ENCODE assay signal across 8 mouse cellular contexts in the genomic region with DNA sequence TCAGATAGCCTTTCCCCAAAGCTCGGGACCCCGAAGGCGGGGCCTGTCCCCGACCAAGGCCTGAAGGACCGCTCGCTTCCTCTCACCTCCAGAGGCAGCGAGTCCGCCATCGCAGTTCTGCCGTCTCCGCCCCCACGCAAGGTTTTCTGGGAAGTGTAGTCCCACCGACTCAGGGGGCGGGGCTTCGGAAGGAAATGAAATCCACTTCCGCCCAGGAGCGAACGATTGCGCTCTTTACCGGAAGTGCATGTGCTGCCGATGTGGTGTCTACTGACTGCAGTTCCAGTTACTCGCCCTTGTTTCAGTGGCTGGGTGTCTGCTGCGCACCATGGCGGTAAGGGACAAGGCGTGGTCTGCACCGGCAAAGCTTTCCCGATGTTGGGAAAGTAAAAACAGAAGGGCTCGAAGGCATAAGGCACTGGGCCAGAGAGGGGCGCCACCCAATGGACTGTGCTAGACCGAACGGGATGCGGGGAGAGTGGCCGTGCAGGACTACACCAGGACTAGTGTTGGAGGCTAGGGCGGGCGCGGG. TPM values are rescaled to one million over a fixed set of nuclear protein-coding genes. Genes with fewer than 3 reads are reported as not detected.
DNase-seq lines count a peak whose midpoint lies in the region; ATAC-seq and TF ChIP-seq lines count a peak whose summit lies in the region.

A gene (minus strand): TSS at position 138 of the 532 bp plus-strand sequence.
A gene (plus strand): TSS at position 214 of the 532 bp plus-strand sequence.

- TF ChIP-seq EP300 in liver, postnatal 0 days (IDR thresholded peaks at IDR 0.05; ENCODE audit: low read depth) = no peak

- peak; percentile 96 for DNase-seq in ES-E14 (ENCODE audit: low read depth, low spot score)
- DNase-seq in cerebellum, adult 11 months = peak; percentile 97
- peak; percentile 98 for DNase-seq in forebrain, embryonic 14.5 days (ENCODE audit: low spot score)
- DNase-seq in heart, postnatal 10 days = peak; percentile 98
- peak; percentile 97 for DNase-seq in layer of hippocampus, adult 11-12 months (ENCODE audit: low spot score)
- peak; percentile 98 for DNase-seq in liver, postnatal 0 days
- peak; percentile 95 for DNase-seq in telencephalon, adult 2 months (ENCODE audit: low read depth, low spot score)

- no peaks in the 10 kb centered on the region for H3K9me3 ChIP-seq in ES-E14 (ENCODE audit: control insufficient read depth, insufficient read depth, low read depth, low read length)
- no peaks in the 10 kb centered on the region for H3K9me3 ChIP-seq in forebrain, embryonic 14.5 days (replicated peaks; ENCODE audit: control insufficient read depth, low read length)
- H3K9me3 ChIP-seq in liver, postnatal 0 days (ENCODE audit: low read length) = no peaks in the 10 kb centered on the region
- no peaks in the 10 kb centered on the region for H3K9me3 ChIP-seq in neural tube, embryonic 13.5 days

- H3K27me3 ChIP-seq in forebrain, embryonic 14.5 days (replicated peaks; ENCODE audit: control insufficient read depth, insufficient read depth, low read length) = no peaks in the 10 kb centered on the region
- no peaks in the 10 kb centered on the region for H3K27me3 ChIP-seq in liver, postnatal 0 days (ENCODE audit: insufficient read depth, low read length)
- no peaks in the 10 kb centered on the region for H3K27me3 ChIP-seq in neural tube, embryonic 13.5 days

- H3K36me3 ChIP-seq in ES-E14 (ENCODE audit: control insufficient read depth, insufficient read depth, low read length, poor library complexity, severe bottlenecking) = peaks cover 29% of the 10 kb centered on the region
- peaks cover 45% of the 10 kb centered on the region for H3K36me3 ChIP-seq in forebrain, embryonic 14.5 days (ENCODE audit: control insufficient read depth, insufficient read depth, low read length)
- H3K36me3 ChIP-seq in liver, postnatal 0 days (replicated peaks; ENCODE audit: insufficient read depth, low read length) = peaks cover 42% of the 10 kb centered on the region
- H3K36me3 ChIP-seq in neural tube, embryonic 13.5 days = peaks cover 48% of the 10 kb centered on the region

- in situ Hi-C loops in ES-E14 (cut with MboI; ENCODE audit: low sequenced_read_pairs in 2 of 2, unreplicated experiment in 2 of 2) = no loop called here

- TF ChIP-seq CTCF in liver, postnatal 0 days (IDR thresholded peaks at IDR 0.05; ENCODE audit: low read depth) = peak; percentile 78

- WGBS in forebrain, embryonic 14.5 days = under 1% methylated on average over 36 of the region's 36 CpGs
- 0% methylated on average over 36 of the region's 36 CpGs for WGBS in liver, postnatal 0 days (ENCODE audit: insufficient replicate concordance)
- under 1% methylated on average over 36 of the region's 36 CpGs for WGBS in neural tube, embryonic 13.5 days

- H3K4me2 ChIP-seq in forebrain, embryonic 14.5 days (ENCODE audit: low read length) = peak within 1 kb of the TSS; percentile 91
- H3K4me2 ChIP-seq in liver, postnatal 0 days (ENCODE audit: low read depth, low read length) = peak within 1 kb of the TSS; percentile 97
- H3K4me2 ChIP-seq in neural tube, embryonic 13.5 days = peak within 1 kb of the TSS; percentile 94

- peak within 1 kb of the TSS; percentile 92 to 100 for H3K4me3 ChIP-seq in ES-E14 (ENCODE audit: insufficient read depth in 1 of 2, low read depth in 1 of 2, low read length in 2 of 2, poor library complexity in 1 of 2, severe bottlenecking in 1 of 2)
- peak within 1 kb of the TSS; percentile 67 for H3K4me3 ChIP-seq in forebrain, embryonic 14.5 days (ENCODE audit: low read depth, low read length)
- H3K4me3 ChIP-seq in liver, postnatal 0 days (ENCODE audit: low read depth, low read length) = peak within 1 kb of the TSS; percentile 76
- H3K4me3 ChIP-seq in neural tube, embryonic 13.5 days = peak within 1 kb of the TSS; percentile 79

- H3K9ac ChIP-seq in ES-E14 (ENCODE audit: insufficient read depth, low read depth, low read length, poor library complexity, severe bottlenecking) = peak within 1 kb of the TSS; percentile 76
- peak within 1 kb of the TSS; percentile 73 for H3K9ac ChIP-seq in forebrain, embryonic 14.5 days (ENCODE audit: low read length)
- peak within 1 kb of the TSS; percentile 84 for H3K9ac ChIP-seq in liver, postnatal 0 days (replicated peaks)
- H3K9ac ChIP-seq in neural tube, embryonic 13.5 days = peak within 1 kb of the TSS; percentile 91

- intact Hi-C loops in heart, postnatal 10 days (cut with DNase I) = loop anchor here (2.0 kb wide), 1 partner anchor 21 kb away; a partner anchor contains a TSS

- peaks cover 0 to 8% of the 10 kb centered on the region in 2 experiments; a peak in 1 of 4 replicates for H3K4me1 ChIP-seq in ES-E14 (ENCODE audit: control insufficient read depth in 2 of 2, insufficient read depth in 2 of 2, low read length in 2 of 2, poor library complexity in 1 of 2)
- peaks cover 16% of the 10 kb centered on the region for H3K4me1 ChIP-seq in forebrain, embryonic 14.5 days (ENCODE audit: control insufficient read depth, insufficient read depth, low read length)
- H3K4me1 ChIP-seq in liver, postnatal 0 days (ENCODE audit: insufficient read depth) = peaks cover 25% of the 10 kb centered on the region
- peaks cover 27% of the 10 kb centered on the region for H3K4me1 ChIP-seq in neural tube, embryonic 13.5 days (replicated peaks)

- H3K27ac ChIP-seq in ES-E14 (ENCODE audit: insufficient read depth, low read depth, low read length, poor library complexity, severe bottlenecking) = peak within 1 kb of the TSS; percentile 35; the same call in 1 of the 2 replicates
- peak within 1 kb of the TSS; percentile 70; the same call in 1 of the 2 replicates for H3K27ac ChIP-seq in forebrain, embryonic 14.5 days (ENCODE audit: low read depth, low read length)
- H3K27ac ChIP-seq in liver, postnatal 0 days (ENCODE audit: low read depth) = peak within 1 kb of the TSS; percentile 80
- H3K27ac ChIP-seq in neural tube, embryonic 13.5 days (replicated peaks) = peak within 1 kb of the TSS; percentile 87

- ATAC-seq in forebrain, embryonic 14.5 days = peak; percentile 94
- peak; percentile 86 for ATAC-seq in liver, postnatal 0 days
- ATAC-seq in neural tube, embryonic 13.5 days (ENCODE audit: low read depth) = peak; percentile 90

TF ChIP-seq in ES-E14, 5 proteins besides CTCF, POLR2A, EP300 and RAD21:
- no peak for TF ChIP-seq MAFK (IDR thresholded peaks at IDR 0.05; ENCODE audit: insufficient read depth, low read depth, low read length)
- 0 out of 2 replicates have a peak, but pooled peaks have one; percentile 2 for TF ChIP-seq ZNF384 (IDR thresholded peaks at IDR 0.05; ENCODE audit: low read depth, low read length)
- no peak for TF ChIP-seq ZC3H11A (IDR thresholded peaks at IDR 0.05; ENCODE audit: borderline replicate concordance, low read depth, low read length)
- TF ChIP-seq HCFC1 (IDR thresholded peaks at IDR 0.05; ENCODE audit: borderline replicate concordance, insufficient read depth, low read length) = peak; percentile 93
- TF ChIP-seq CHD2 (IDR thresholded peaks at IDR 0.05; ENCODE audit: low read depth, low read length) = no peak

RNA-seq across cellular contexts. Expression of the first gene that starts in this region (rescaled TPM):
- 2.5 and 2.8 TPM in 2 replicates for total RNA-seq in ES-E14 (2012; rRNA removed)
- polyA plus RNA-seq in forebrain, embryonic 14.5 days (2014; fragmentation: Nextera tagmentation; extraction: Ambion mirVana) = 0.67 and 0.93 TPM in 2 replicates
- total RNA-seq in heart, postnatal 10 days (2021) = 1 to 10 TPM; 2.0 to 2.5 TPM
- polyA plus RNA-seq in liver, postnatal 0 days (2015; fragmentation: Nextera tagmentation; extraction: Ambion mirVana) = 7.7 and 7.8 TPM in 2 replicates
- polyA plus RNA-seq in neural tube, embryonic 13.5 days (2015; fragmentation: Nextera tagmentation; extraction: Ambion mirVana) = 1.2 and 1.3 TPM in 2 replicates

RNA-seq across cellular contexts. Expression of the second gene that starts in this region (rescaled TPM):
- total RNA-seq in ES-E14 (2012; rRNA removed) = 123 and 133 TPM in 2 replicates
- 130 and 141 TPM in 2 replicates for polyA plus RNA-seq in forebrain, embryonic 14.5 days (2014; fragmentation: Nextera tagmentation; extraction: Ambion mirVana)
- total RNA-seq in heart, postnatal 10 days (2021) = 10 to 100 TPM; 30.7 to 31.5 TPM
- 75.2 and 75.4 TPM in 2 replicates for polyA plus RNA-seq in liver, postnatal 0 days (2015; fragmentation: Nextera tagmentation; extraction: Ambion mirVana)
- 148 and 151 TPM in 2 replicates for polyA plus RNA-seq in neural tube, embryonic 13.5 days (2015; fragmentation: Nextera tagmentation; extraction: Ambion mirVana)

Comparison
In these comparisons a context has a peak if more than half of its experiments do, and no peak if none do; other contexts are left out.
1. Peak in every context shown above with its lines: DNase-seq, ATAC-seq, H3K4me3 ChIP-seq and H3K27ac ChIP-seq.
2. H3K27ac ChIP-seq: peak in every context shown above with its lines; median percentile 87 in neural tube, embryonic 13.5 days; 80 in liver, postnatal 0 days; 70 in forebrain, embryonic 14.5 days; 35 in ES-E14.